Mouse (Mus musculus) myocyte (in vitro differentiated cells): ENCODE measurements at regions not wholly inside any gene's neighbourhood (a gene's known extent, or its start where the extent isn't known, plus 50 kb on each side); places are given as distances from the start of the nearest gene placed in this dataset.

ENCODE experiments used
- CEBPB ChIP-seq: IDR thresholded peaks from 2 replicates; pipeline ENCODE4 v1.6.1; 2011; ENCODE audit warnings: mild to moderate bottlenecking, moderate library complexity; ENCODE audit not compliant: poor library complexity, insufficient read depth, severe bottlenecking
- MAX ChIP-seq: IDR thresholded peaks from one replicate; pipeline ENCODE4 v1.6.1; 2011; ENCODE audit warnings: low read depth, mild to moderate bottlenecking, control low read depth
- MYOG ChIP-seq, 3 experiments: IDR thresholded peaks; one replicate each; pipeline ENCODE4 v1.6.1; 2011; ENCODE audit warnings: control low read depth in 2 of 3, low read depth in 2 of 3, mild to moderate bottlenecking in 2 of 3; ENCODE audit not compliant: insufficient read length in 2 of 3, control insufficient read depth in 1 of 3, insufficient read depth in 1 of 3
- POLR2A ChIP-seq: IDR thresholded peaks from one replicate; pipeline ENCODE4 v1.6.1; 2011; ENCODE audit warnings: low read depth, mild to moderate bottlenecking, control low read depth, moderate library complexity; ENCODE audit not compliant: insufficient read length
- USF1 ChIP-seq: IDR thresholded peaks from one replicate; pipeline ENCODE4 v1.6.1; 2011; ENCODE audit warnings: low read depth, mild to moderate bottlenecking, control low read depth, moderate library complexity

GRCm38 (mm10) chr9:41585771-41586170 is 424.3 kb upstream of the Ubash3b start:
- TF ChIP-seq USF1 (no peak), POLR2A (peak; percentile 15), MAX (no peak), CEBPB (no peak), MYOG (IDR thresholded peaks at IDR 0.05; ENCODE audit: control insufficient read depth in 1 of 3, insufficient read depth in 1 of 3, insufficient read length in 2 of 3, low read depth in 2 of 3) (no peak)
